Comparison of ENCODE assay signal across 11 mouse cellular contexts in genomic region chrX:12062121-12062931, GRCm38 (mm10).
A peak's percentile ranks its signal among the peaks of the same experiment; 100 is the strongest.
DNase-seq lines count a peak whose midpoint lies in the region; ATAC-seq lines count a peak whose summit lies in the region.
"Had no signal": no experiment of that assay in that cellular context is flagged by ENCODE, and none has a peak within 500 bp of the region (broad histone marks: within the 10 kb centered on the region; RNA-seq: fewer than 3 reads in every experiment).

No protein-coding gene starts in this region.

- peaks cover 48% of the 10 kb centered on the region for H3K27me3 ChIP-seq in hindbrain, embryonic 13.5 days
- peaks cover 99% of the 10 kb centered on the region for H3K27me3 ChIP-seq in limb, embryonic 10.5 days (ENCODE audit: low read depth, poor library complexity, severe bottlenecking)

- peak overlapping the region; percentile 27 for H3K4me2 ChIP-seq in hindbrain, embryonic 13.5 days

- H3K4me3 ChIP-seq in hindbrain, embryonic 13.5 days: no peak overlapping the region
- peak overlapping the region; percentile 4; the same call in 1 of the 2 replicates for H3K4me3 ChIP-seq in limb, embryonic 10.5 days

- H3K36me3 ChIP-seq in hindbrain, embryonic 13.5 days: peaks cover 15% of the 10 kb centered on the region
- H3K36me3 ChIP-seq in limb, embryonic 10.5 days: peaks cover 27% of the 10 kb centered on the region

- no peak for ATAC-seq in hindbrain, embryonic 13.5 days (ENCODE audit: low FRiP score)
- ATAC-seq: activated CD4-positive, CD25-positive, alpha-beta regulatory T cell, adult 4 months had no signal

- H3K9me3 ChIP-seq in hindbrain, embryonic 13.5 days: no peaks in the 10 kb centered on the region
- H3K9me3 ChIP-seq in limb, embryonic 10.5 days (replicated peaks): no peaks in the 10 kb centered on the region

- 12% methylated on average over 24 of the region's 24 CpGs for WGBS in hindbrain, embryonic 13.5 days
- 17% methylated on average over 24 of the region's 24 CpGs for WGBS in limb, embryonic 10.5 days

- peaks cover 72% of the 10 kb centered on the region for H3K4me1 ChIP-seq in hindbrain, embryonic 13.5 days (replicated peaks)
- H3K4me1 ChIP-seq in limb, embryonic 10.5 days: peaks cover 61% of the 10 kb centered on the region

- H3K9ac ChIP-seq in hindbrain, embryonic 13.5 days: peak overlapping the region; percentile 39; the same call in 1 of the 2 replicates
- H3K9ac ChIP-seq: liver, embryonic 14.5 days had no signal

- H3K27ac ChIP-seq in hindbrain, embryonic 13.5 days: peak overlapping the region; percentile 76
- H3K27ac ChIP-seq in limb, embryonic 10.5 days: peak overlapping the region; percentile 72
- H3K27ac ChIP-seq: liver, embryonic 14.5 days had no signal

- DNase-seq in CD4-positive helper T cell, adult 2 months (ENCODE audit: low read depth, low spot score): peak; percentile 51
- DNase-seq in brain, adult 2 months (ENCODE audit: low read depth, low spot score): peak; percentile 68
- DNase-seq in limb, embryonic 10.5 days (ENCODE audit: low spot score): peak; percentile 36
- DNase-seq in spleen, postnatal 10 days (ENCODE audit: low spot score in 2 of 2): no peak
- DNase-seq in cerebellum, adult 11 months: no peak
- no peak for DNase-seq in thymus, postnatal 14 days
- DNase-seq in frontal cortex, postnatal 36 days (ENCODE audit: low spot score in 2 of 2): no peak
- DNase-seq: heart, postnatal 14 days had no signal

Comparison
In these comparisons a context has a peak if more than half of its experiments do, and no peak if none do; other contexts are left out.
1. DNase-seq: peak in CD4-positive helper T cell, adult 2 months (single experiment), brain, adult 2 months (single experiment) and limb, embryonic 10.5 days (single experiment); none in spleen, postnatal 10 days (0 of 2), cerebellum, adult 11 months (single experiment), thymus, postnatal 14 days (single experiment) and frontal cortex, postnatal 36 days (0 of 2).